Mouse (Mus musculus) retina, postnatal 1 day (tissue): ENCODE measurements around the gene Gm17428.
A peak's percentile ranks its signal among the peaks of the same experiment; 100 is the strongest.
"Not testable (repeated sequence)": the region's sequence is repeated elsewhere in the genome, so short reads cannot be mapped to it uniquely, and the experiment has no call there.

Source experiments
- DNase-seq: peaks from one replicate; pipeline ENCODE4 v3.0.0-alpha.2; 2012

Gene Gm17428

DNA sequence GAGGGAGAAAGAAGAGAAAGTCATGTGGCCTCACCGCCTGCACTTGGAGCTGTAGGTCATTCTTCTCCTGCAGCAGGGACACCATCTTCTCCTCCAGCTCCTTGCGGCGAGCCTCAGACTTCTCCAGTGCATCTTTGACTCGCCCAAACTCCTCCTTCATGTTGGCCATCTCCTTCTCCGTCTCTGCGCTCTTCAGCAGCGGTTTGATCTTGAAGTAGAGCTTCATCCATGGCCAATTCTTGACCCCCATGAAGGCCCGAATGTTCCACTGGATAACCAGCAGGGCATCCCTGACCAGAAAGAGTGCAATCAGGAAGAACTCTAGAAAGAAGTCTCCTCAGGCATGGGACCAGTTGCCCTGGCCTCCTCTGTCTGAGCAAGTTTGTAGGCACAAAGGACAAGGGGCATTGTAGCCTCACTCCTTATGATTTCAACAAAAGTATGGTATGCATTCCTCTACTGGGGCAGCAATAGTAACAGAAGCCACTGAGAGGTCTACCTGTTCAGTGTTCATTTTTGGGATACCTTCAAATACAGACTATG, 23.0 kb upstream of the Gm17428 start:
- DNase-seq, result no peak

DNA sequence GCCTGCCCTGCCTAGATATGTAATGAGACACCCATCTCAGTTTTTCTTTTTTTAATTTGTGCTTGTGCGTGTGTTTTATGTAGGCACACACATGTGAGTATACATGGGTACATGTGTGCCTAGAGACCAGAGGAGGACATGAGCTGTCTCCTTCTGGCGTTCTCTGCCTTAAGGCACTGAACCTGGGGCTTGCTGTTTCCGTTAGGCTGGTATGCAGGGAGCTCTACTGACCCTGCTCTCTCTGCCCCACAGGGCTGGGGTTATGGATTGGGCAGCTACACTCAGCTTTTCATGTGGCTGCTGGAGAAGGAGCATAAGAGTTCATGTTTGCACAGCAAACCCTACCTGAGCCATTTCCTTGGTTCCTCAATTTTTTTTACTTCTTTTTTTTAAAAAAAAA, 22.3 kb upstream of the Gm17428 start:
- no peak for DNase-seq

DNA sequence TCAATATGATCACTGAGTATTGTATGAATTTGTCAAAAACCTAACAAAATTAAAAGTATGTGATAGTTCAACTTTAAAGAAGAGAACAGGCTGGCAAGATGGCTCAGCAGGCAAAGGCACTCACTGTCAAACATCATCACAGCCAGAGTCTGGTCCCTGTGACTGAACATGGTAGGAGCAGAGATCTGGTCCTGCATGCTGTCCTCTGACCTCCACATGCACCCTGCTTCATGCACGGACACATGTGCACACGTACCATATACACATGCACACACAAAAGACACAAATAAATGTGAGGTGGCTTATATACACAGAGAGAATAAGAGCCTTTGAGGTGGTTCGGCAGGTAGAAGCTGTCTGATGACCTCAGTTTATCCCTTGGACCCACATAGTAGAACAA, 21.3 kb upstream of the Gm17428 start:
- no peak for DNase-seq

DNA sequence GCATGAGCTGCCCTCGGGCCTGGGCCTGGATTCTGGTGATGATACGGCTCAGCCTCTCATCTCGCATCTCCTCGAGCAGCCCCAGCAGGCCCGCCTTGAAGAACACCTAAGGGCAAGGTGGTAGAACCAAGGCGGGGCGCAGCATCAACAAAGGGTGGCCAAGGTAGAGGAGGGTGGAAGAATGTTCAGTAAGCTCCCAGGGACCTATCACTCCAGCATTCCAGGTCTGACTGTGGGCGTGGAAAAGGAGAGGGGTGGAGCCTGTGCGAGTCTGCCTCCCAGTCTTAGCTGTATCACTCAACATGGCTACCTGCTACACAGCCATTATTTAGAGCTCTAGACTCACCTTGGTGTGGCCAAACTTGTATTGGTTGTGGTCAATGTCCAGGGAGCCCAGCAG, 20.2 kb upstream of the Gm17428 start:
- no peak for DNase-seq

DNA sequence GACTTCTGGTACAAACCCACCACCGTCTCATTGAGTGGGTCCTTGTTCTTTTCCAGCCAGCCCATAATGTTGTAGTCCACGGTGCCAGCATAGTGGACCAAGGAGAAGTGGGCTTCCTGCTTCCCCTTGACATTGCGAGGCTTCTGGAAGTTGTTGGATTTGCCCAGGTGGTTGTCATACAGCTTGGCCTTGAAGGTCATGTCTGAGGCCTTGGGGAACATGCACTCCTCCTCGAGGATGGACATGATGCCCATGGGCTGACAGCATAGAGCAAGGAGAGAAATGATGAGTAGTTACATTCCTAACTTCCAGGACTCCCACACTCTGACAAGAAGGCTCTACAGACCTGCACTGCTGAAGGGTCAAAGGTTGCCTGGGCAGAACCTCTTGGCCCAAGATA, 18.2 kb upstream of the Gm17428 start:
- DNase-seq, result no peak

DNA sequence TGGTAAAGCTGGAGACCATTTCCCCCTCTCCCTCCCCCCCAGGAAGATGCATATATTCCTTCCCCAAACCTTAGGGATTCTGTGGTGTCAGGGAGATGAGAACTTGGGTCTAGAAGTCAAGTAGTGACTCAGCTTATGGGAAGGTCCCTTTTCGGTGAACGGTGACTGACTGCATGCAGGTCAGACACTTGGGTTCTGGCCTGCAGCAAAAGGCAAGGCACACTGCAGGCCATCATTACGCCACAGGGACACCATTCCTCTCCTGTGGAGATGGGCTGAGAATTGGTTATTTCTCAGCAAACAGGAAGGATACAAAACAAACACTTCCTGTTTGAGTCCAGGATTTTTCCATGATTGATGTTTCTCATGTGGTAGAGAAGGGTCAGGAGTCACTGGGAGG, 17.5 kb upstream of the Gm17428 start:
- no peak for DNase-seq

DNA sequence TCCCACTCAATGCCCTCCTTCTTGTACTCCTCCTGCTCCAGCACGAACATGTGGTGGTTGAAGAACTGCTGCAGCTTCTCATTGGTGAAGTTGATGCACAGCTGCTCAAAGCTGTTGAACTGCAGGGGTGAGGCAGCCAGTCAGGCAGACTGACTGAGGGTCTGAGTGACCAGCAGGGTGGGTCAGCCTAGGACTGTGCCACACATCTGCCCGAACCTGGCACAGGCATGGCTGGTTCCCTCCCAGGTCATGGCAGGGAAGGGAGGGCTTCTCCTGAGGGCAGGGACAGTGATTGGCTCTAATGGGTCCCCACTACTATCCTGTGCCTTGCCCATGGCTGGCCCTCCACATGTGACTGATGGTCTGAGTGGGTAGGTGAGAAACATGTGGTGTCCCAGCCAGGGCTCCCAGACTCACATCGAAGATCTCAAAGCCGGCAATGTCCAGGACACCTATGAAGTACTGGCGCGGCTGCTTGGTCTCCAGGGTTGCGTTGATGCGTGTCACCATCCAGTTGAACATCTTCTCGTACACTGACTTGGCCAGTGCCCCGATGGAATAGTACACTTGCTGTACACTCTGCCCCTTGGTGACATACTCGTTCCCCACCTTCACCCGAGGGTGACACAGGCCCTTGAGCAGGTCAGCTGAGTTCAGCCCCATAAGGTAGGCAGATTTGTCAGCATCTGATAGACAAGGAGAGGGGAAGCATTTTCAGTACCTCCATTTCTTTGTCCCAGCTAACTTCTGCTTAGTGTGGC, 16.7 kb upstream of the Gm17428 start:
- not testable (repeated sequence) for DNase-seq

DNA sequence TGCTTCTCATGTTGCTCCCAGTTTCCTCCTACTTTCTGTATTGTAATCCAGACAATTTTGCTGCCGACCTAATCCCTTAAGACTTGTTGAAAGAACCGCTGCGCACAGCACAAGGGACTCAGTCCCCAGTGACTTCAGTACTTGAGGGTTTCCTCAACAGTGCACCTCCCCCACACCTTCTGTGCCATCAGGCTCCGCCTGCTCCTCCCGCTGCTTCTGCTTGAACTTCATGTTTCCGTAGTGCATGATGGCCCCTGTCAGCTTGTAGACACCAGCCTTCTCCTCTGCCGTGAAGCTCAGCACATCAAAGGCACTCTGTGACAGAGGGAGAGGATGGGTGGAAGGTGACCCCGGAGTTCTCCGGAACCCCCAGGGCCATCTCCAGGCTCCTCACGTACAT, 16.0 kb upstream of the Gm17428 start:
- peak; percentile 9 for DNase-seq

DNA sequence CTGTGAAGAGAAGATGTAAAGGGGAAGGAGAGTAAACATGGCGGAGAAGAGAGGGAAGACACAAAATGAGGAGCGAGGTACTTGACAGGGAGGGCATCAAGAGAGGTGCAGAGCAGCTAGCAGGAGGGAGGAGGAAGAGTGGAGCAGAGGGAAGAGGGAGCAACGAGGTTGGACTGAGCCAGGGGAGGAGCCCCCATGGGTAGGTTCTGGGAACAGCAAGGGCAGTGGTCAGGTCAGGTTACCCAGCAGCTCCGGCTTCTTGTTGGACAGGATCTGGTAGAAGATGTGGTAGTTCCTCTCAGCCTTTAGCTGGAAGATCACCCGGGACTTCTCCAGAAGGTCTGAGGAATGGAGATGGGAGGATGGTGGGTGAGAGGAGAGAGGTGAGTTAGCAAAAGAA, 15.2 kb upstream of the Gm17428 start:
- DNase-seq, result no peak

DNA sequence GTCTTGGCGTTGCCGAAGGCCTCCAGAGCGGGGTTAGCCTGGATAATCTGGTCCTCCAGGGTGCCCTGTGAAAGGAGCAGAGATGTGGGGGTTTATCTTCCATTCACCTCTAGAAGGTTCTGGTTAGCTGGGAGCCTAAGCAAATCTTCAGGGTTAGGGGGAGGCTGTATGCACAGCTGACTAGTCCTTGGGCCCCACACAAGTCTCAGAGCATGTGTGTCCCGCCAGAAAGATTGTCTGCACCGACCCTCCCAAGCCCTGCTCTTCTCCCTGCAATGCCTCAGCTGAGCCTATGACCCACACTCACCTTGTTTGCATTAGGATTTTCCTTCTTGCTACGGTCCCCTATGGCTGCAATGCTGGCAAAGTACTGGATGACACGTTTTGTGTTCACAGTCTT, 14.0 kb upstream of the Gm17428 start:
- no peak for DNase-seq

DNA sequence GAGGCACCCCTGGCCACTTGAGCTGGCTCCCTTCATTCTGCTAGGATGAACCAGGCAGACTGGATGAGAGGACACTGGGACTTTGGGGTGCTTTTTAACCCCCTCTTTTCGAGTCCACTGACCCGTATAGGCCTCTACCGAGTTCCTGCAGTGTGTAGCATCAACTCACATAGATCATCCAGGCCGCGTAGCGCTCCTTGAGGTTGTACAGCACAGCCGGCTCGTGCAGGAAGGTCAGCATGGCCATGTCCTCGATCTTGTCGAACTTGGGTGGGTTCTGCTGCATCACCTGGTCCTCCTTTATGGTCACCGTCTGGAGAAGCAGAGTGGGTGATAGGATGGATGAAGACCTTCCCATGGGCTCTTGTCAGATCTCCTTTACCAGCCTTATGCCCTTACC, 13.0 kb upstream of the Gm17428 start:
- no peak for DNase-seq

DNA sequence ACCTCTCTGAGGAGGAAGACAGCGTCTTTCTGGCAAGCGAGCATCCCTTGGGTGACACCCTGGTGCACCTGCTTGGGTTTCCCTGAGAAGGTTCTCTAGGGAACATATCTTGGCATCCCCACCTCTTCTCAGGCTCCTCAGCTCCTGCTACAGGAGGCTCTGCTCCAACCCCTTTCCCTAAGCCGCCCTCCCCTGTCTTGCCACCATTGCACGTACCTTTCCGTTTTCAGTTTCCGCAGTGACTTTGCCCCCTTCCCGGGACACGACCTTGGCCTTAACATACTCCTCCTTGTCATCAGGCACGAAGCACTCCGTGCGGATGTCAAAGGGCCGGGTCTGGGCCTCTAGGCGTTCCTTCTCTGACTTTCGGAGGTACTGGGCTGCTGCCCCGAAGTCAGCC, 11.7 kb upstream of the Gm17428 start:
- no peak for DNase-seq

DNA sequence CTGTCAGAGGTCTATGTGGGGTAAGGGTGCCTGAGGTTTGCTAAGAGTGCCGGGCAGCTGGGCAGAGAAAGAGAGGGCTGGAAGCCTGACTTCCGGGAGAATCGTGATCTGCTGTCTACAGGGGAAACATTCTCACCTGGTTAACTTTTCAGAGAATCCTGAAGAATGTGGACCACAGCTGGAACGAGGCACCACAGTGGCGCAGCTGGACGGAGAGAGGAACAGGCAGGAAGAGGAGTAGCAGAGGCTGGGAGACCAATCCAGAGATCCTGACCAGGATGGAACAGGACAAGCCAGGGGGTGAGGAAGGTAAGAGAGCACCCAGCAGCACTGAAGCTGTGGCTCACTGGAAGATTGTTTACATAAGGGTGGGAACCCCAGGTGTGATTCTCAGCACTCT, 11.1 kb upstream of the Gm17428 start:
- no peak for DNase-seq

DNA sequence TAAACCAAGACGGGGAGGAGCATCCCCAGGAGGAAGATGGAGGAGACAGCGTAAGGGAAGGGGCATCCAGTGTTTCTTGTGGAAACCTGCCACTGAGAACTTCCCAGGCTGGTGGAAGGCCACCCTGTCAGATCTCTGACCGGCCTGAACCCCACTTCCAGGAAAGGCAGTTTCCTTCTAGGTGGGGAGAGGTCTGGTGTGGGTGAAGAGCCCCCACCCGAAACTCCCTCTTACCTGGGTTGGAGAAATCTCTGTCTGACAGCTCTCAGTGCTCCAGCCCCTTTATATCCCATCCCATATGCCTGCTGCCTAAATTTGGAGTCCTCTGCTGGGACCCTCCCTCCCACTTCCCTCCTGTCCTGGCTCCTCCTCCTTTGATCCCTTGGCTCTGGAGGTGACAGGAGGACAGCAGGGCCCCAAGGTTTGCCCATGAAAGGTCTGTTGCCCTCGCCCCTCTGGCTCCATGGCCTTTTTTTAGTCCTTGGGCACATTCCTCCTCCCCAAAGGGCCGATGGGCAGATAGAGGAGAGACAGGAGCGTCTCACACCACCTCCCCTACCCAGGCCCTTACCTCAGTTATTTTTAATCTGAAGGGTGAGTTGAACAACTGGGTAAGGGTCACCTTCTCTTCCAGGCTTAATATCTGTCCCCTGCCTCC, 10.3 kb upstream of the Gm17428 start, which contains the start of gene Myh6:
Myh6 (minus strand) TSS at position 608 of the 658 bp plus-strand sequence.
- DNase-seq, result no peak

DNA sequence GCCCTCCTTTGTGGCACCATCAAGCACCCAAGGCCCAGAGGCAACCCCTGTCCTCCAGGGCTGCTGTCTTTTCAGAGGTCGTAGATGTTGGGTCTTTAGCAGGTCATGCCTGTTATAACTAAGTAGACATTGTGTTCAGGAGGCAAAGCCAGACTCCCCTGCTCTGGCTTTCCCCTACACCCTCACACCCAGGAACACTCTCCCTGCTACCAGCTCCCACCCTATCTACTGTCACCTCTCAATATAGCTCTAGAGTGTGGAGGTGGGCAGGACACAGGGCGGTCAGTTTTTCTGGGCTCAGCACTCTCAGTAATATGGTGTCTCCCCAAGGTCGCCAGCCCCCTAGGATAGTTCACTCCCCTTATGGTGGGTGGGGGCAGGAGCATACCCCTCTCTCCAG, 8.9 kb upstream of the Gm17428 start:
- DNase-seq, result no peak

DNA sequence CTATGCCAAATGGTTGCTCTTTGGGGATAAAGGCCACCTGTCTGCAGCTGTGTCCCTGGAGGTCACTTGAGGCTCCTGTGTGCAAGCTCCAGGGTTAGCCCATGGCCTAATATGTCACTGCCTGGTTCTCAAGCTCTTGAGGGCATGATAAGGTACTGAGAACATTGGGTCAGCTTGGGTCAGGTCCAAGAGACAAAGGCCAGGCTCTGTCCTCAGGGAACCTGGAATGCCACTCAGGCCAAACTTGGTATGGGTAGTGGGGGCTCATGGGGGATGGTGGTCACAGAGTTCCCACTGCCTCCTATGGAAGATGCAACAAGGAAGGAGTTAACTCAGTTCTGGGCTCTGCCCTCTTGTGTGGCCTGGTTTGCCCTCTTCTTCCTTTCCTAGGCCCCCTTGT, 8.4 kb upstream of the Gm17428 start:
- no peak for DNase-seq

DNA sequence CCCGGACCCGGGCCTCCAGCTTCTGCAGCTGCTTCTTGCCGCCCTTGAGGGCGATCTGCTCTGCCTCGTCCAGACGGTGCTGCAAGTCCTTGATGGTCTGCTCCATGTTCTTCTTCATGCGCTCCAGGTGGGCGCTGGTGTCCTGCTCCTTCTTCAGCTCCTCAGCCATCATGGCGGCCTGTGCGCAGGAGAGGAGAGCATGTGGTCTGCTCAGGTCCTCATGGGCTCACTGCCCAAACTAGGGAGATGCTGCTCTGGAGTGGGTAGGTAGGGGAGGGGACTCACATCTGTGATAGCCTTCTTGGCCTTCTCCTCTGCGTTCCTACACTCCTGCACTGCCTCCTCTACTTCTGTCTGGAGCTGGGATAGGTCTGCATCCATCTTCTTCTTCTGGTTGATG, 3.9 kb upstream of the Gm17428 start:
- DNase-seq, result not testable (repeated sequence)

DNA sequence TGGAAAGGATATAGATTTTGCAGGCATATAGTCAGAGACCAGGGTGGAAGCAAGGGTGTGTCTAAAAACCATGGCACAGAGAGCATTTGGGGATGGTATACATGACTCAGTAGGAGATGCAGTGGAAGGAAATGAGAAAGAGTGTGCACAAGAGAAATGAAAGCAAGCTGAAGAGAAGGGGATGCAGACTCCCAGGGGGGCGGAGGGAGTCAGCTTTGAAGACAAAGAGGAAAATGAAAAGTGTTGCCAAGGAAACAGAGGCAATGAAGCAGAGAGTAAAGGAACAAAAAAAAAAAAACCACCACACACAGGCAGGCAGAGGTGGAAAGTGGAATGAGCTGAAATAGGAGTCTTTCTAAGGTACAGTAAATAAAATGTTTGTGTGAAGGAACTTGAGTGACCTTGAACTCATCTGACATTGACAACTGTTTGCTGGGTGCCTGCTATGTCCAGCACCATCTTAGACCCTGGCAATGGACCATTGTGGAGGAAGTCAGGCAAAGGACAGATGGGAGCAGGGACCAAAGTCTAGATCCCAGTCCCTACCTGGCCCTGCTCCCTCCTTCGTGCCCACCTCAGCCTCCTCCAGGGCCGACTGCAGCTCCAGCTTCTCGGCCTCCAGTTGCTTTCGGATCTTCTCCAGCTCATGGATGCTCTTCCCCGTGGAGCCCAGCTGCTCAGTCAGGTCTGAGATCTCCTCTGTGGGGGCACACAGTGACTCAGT, 2.5 kb upstream of the Gm17428 start:
- peak; percentile 73 for DNase-seq

DNA sequence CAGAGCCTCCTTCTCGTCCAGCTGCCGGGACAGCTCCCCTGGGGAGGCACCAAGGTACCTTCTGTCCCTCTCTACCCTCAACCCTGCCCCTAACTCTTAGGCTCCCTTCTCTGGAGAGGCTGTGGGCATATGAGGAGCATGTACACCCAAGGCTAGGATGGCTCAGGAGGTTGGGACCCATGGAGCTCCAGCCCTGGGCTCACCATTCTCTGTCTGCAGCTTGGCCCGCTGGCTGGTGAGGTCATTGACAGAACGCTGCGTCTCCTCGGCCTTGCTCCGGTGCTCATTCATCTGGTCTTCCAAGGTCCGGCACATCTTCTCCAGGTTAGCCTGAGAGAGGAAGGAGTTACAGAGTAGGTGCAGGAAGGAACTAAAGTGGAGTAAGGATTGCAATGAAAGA, 1.9 kb downstream of the Gm17428 start:
- no peak for DNase-seq

DNA sequence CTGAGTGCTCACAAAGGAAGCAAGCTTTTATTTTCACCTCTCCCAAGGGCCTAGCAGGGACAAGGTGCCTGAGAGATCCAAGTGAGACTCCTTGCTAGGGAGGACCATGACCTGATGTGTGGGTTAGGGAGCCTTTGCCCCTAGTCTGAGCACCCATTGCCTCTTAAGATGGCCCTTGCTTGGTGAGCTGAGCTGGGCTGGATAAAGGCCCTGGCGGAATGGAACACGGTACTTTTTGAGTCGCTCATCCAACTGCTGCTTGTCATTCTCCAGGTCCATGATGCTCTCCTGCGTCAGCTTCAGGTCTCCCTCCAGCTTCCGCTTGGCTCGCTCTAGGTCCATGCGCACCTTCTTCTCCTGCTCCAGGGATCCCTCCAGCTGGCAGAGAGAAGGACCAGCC, 5.2 kb downstream of the Gm17428 start:
- DNase-seq, result no peak

DNA sequence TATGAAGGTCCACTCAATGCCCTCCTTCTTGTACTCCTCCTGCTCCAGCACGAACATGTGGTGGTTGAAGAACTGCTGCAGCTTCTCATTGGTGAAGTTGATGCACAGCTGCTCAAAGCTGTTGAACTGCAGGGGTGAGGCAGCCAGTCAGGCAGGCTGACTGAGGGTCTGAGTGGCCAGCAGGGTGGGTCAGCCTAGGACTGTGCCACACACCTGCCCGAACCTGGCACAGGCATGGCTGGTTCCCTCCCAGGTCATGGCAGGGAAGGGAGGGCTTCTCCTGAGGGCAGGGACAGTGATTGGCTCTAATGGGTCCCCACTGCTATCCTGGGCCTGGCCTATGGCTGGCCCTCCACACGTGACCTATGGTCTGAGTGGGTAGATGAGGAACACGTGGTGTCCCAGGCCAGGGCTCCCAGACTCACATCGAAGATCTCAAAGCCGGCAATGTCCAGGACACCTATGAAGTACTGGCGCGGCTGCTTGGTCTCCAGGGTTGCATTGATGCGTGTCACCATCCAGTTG, 11.7 kb downstream of the Gm17428 start:
- DNase-seq, result not testable (repeated sequence)

DNA sequence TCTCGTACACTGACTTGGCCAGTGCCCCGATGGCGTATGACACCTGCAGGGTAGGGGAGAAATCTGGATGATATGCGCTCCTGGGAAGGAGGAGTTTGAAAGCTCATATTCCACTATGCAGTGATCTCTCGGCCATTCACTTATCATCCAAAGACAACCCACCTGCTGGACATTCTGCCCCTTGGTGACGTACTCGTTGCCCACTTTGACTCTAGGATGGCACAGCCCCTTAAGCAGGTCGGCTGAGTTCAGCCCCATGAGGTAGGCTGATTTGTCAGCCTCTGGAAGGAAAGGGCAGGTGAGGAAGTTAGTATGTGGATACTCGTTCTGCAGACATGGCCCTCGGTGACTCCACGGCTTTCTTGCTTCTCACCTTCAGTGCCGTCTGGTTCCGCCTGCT, 12.1 kb downstream of the Gm17428 start:
- no peak for DNase-seq

DNA sequence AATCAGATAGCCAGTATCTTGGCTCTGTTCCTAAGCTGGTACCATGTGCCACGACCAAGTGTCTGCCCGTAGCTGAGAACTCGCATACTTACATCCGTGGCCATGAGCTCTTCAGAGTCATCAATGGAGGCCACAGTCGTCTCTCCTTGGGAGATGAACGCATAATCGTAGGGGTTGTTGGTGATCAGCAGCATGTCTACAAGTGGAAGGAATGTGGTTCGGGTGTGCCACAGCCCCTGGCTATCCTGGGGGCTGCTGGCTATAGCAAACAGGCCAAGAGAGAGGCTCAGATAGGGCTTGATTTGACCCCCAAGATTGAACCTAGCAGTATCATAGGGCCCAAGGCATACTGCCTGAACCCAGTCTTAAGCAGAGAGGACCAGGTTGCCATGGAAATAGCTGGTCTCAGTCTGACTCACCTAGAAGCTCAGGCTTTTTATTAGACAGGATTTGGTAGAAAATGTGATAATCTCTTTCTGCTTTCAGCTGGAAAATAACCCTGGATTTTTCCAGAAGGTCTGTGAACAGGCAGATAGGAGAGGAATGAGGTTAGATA, 13.2 kb downstream of the Gm17428 start:
- DNase-seq, result no peak
